Mouse (Mus musculus): Measurements from ENCODE around the gene Erc2. TPM values are rescaled to one million over a fixed set of nuclear protein-coding genes. Genes with fewer than 3 reads are reported as not detected.

Erc2 gene
- total and polyA plus RNA-seq, 2 experiments, result 6.1 to 7.0 TPM

- TF ChIP-seq POLR2A (IDR thresholded peaks at IDR 0.05; ENCODE audit: extremely low read depth, insufficient read depth, low read length), result no peak
- TF ChIP-seq CTCF (IDR thresholded peaks at IDR 0.05; ENCODE audit: low read depth, low read length), result no peak
- Histone ChIP-seq H3K27me3 (ENCODE audit: control insufficient read depth, insufficient read depth, low read length) (no peaks in the 10 kb centered on the region), H3K9ac (ENCODE audit: low read depth, low read length) (no peak overlapping the region), H3K27ac (replicated peaks; ENCODE audit: insufficient read depth, low read depth, low read length) (no peak overlapping the region), H3K79me2 (ENCODE audit: control insufficient read depth, insufficient read depth, low read length) (no peaks in the 10 kb centered on the region), H3K4me3 (ENCODE audit: insufficient read depth, low read depth, low read length) (no peak overlapping the region), H3K4me1 (ENCODE audit: control insufficient read depth, insufficient read depth, low read length) (no peaks in the 10 kb centered on the region), H3K36me3 (ENCODE audit: control insufficient read depth, insufficient read depth, low read length) (no peaks in the 10 kb centered on the region)
- no peak for DNase-seq (ENCODE audit: extremely low read depth, low read depth, low spot score)
Measured at GRCm38 (mm10) chr14:27953814-27954213, 331.6 kb downstream of the Erc2 start.

- WGBS, result 71% methylated on average over 2 of the region's 2 CpGs
- H3K79me2 ChIP-seq (ENCODE audit: control insufficient read depth, insufficient read depth, low read length), result no peaks in the 10 kb centered on the region
Measured at GRCm38 (mm10) chr14:27956801-27957200, 334.6 kb downstream of the Erc2 start.

GRCm38 (mm10) chr14:27973701-27974100, 351.5 kb downstream of the Erc2 start:
- H3K4me3 ChIP-seq (ENCODE audit: insufficient read depth, low read depth, low read length), result no peak overlapping the region
- H3K36me3 ChIP-seq (ENCODE audit: control insufficient read depth, insufficient read depth, low read length), result no peaks in the 10 kb centered on the region
- no peaks in the 10 kb centered on the region for H3K79me2 ChIP-seq (ENCODE audit: control insufficient read depth, insufficient read depth, low read length)
- no peak overlapping the region for H3K9ac ChIP-seq (ENCODE audit: low read depth, low read length)
- TF ChIP-seq CTCF (IDR thresholded peaks at IDR 0.05; ENCODE audit: low read depth, low read length) (no peak), POLR2A (IDR thresholded peaks at IDR 0.05; ENCODE audit: extremely low read depth, insufficient read depth, low read length) (no peak)
- DNase-seq (ENCODE audit: extremely low read depth, low read depth, low spot score), result peak; percentile 66
- H3K27me3 ChIP-seq (ENCODE audit: control insufficient read depth, insufficient read depth, low read length), result no peaks in the 10 kb centered on the region
- H3K27ac ChIP-seq (replicated peaks; ENCODE audit: insufficient read depth, low read depth, low read length), result no peak overlapping the region
- H3K4me1 ChIP-seq (ENCODE audit: control insufficient read depth, insufficient read depth, low read length), result peaks cover 2% of the 10 kb centered on the region; the same call in 1 of the 2 replicates
- 67% methylated on average over 6 of the region's 6 CpGs for WGBS

More at GRCm38 (mm10) chr14:27956801-27957200, 334.6 kb downstream of the Erc2 start:
- H3K27me3 ChIP-seq (ENCODE audit: control insufficient read depth, insufficient read depth, low read length), result no peaks in the 10 kb centered on the region
- H3K36me3 ChIP-seq (ENCODE audit: control insufficient read depth, insufficient read depth, low read length), result no peaks in the 10 kb centered on the region
- H3K4me3 ChIP-seq (ENCODE audit: insufficient read depth, low read depth, low read length), result no peak overlapping the region
- TF ChIP-seq CTCF (IDR thresholded peaks at IDR 0.05; ENCODE audit: low read depth, low read length), result no peak
- no peak for TF ChIP-seq POLR2A (IDR thresholded peaks at IDR 0.05; ENCODE audit: extremely low read depth, insufficient read depth, low read length)
- H3K9ac ChIP-seq (ENCODE audit: low read depth, low read length), result no peak overlapping the region
- H3K4me1 ChIP-seq (ENCODE audit: control insufficient read depth, insufficient read depth, low read length), result no peaks in the 10 kb centered on the region
- DNase-seq (ENCODE audit: extremely low read depth, low read depth, low spot score), result no peak
- H3K27ac ChIP-seq (replicated peaks; ENCODE audit: insufficient read depth, low read depth, low read length), result no peak overlapping the region

GRCm38 (mm10) chr14:27975661-27976060, 353.4 kb downstream of the Erc2 start:
- H3K27ac ChIP-seq (replicated peaks; ENCODE audit: insufficient read depth, low read depth, low read length), result no peak overlapping the region
- peaks cover 2% of the 10 kb centered on the region; the same call in 1 of the 2 replicates for H3K4me1 ChIP-seq (ENCODE audit: control insufficient read depth, insufficient read depth, low read length)
- no peaks in the 10 kb centered on the region for H3K36me3 ChIP-seq (ENCODE audit: control insufficient read depth, insufficient read depth, low read length)
- no peak for DNase-seq (ENCODE audit: extremely low read depth, low read depth, low spot score)
- TF ChIP-seq CTCF (IDR thresholded peaks at IDR 0.05; ENCODE audit: low read depth, low read length) (no peak), POLR2A (IDR thresholded peaks at IDR 0.05; ENCODE audit: extremely low read depth, insufficient read depth, low read length) (no peak)
- H3K79me2 ChIP-seq (ENCODE audit: control insufficient read depth, insufficient read depth, low read length), result no peaks in the 10 kb centered on the region
- no peak overlapping the region for H3K4me3 ChIP-seq (ENCODE audit: insufficient read depth, low read depth, low read length)
- 74% methylated on average over 1 of the region's 1 CpGs for WGBS
- H3K9ac ChIP-seq (ENCODE audit: low read depth, low read length), result no peak overlapping the region
- H3K27me3 ChIP-seq (ENCODE audit: control insufficient read depth, insufficient read depth, low read length), result no peaks in the 10 kb centered on the region

- no peak for DNase-seq (ENCODE audit: extremely low read depth, low read depth, low spot score)
- Histone ChIP-seq H3K27me3 (ENCODE audit: control insufficient read depth, insufficient read depth, low read length) (no peaks in the 10 kb centered on the region), H3K4me1 (ENCODE audit: control insufficient read depth, insufficient read depth, low read length) (no peaks in the 10 kb centered on the region), H3K79me2 (ENCODE audit: control insufficient read depth, insufficient read depth, low read length) (no peaks in the 10 kb centered on the region), H3K36me3 (ENCODE audit: control insufficient read depth, insufficient read depth, low read length) (no peaks in the 10 kb centered on the region), H3K9ac (ENCODE audit: low read depth, low read length) (no peak overlapping the region), H3K4me3 (ENCODE audit: insufficient read depth, low read depth, low read length) (no peak overlapping the region), H3K27ac (replicated peaks; ENCODE audit: insufficient read depth, low read depth, low read length) (no peak overlapping the region)
- TF ChIP-seq CTCF (IDR thresholded peaks at IDR 0.05; ENCODE audit: low read depth, low read length), result no peak
- 88% methylated on average over 3 of the region's 3 CpGs for WGBS
Measured at GRCm38 (mm10) chr14:27984758-27985157, 362.5 kb downstream of the Erc2 start.

GRCm38 (mm10) chr14:27985201-27985600, 363.0 kb downstream of the Erc2 start:
- no peak for DNase-seq (ENCODE audit: extremely low read depth, low read depth, low spot score)
- Histone ChIP-seq H3K9ac (ENCODE audit: low read depth, low read length) (no peak overlapping the region), H3K36me3 (ENCODE audit: control insufficient read depth, insufficient read depth, low read length) (no peaks in the 10 kb centered on the region), H3K27ac (replicated peaks; ENCODE audit: insufficient read depth, low read depth, low read length) (no peak overlapping the region), H3K4me1 (ENCODE audit: control insufficient read depth, insufficient read depth, low read length) (no peaks in the 10 kb centered on the region), H3K4me3 (ENCODE audit: insufficient read depth, low read depth, low read length) (no peak overlapping the region), H3K79me2 (ENCODE audit: control insufficient read depth, insufficient read depth, low read length) (no peaks in the 10 kb centered on the region), H3K27me3 (ENCODE audit: control insufficient read depth, insufficient read depth, low read length) (no peaks in the 10 kb centered on the region)
- 86% methylated on average over 5 of the region's 5 CpGs for WGBS
- TF ChIP-seq CTCF (IDR thresholded peaks at IDR 0.05; ENCODE audit: low read depth, low read length) (no peak), POLR2A (IDR thresholded peaks at IDR 0.05; ENCODE audit: extremely low read depth, insufficient read depth, low read length) (no peak)
